Mouse (Mus musculus) thymus, adult 2 months (tissue): Measurements from ENCODE around the gene Unc119b. TPM values are rescaled to one million over a fixed set of nuclear protein-coding genes. Genes with fewer than 3 reads are reported as not detected.
"Not testable (repeated sequence)": the region's sequence is repeated elsewhere in the genome, so short reads cannot be mapped to it uniquely, and the experiment has no call there.

Experiments
- DNase-seq: peaks from one replicate; pipeline ENCODE4 v3.0.0; 2021
- H3K27ac ChIP-seq: fragments of 200-500 bp; 2 replicates; pipeline ENCODE4 v1.5.1; 2012; ENCODE audit warnings: low read length, control low read depth; ENCODE audit not compliant: control insufficient read depth, insufficient read depth
- H3K27me3 ChIP-seq: fragments of 200-500 bp; 2 replicates; pipeline ENCODE4 v1.6.1; 2012; ENCODE audit warnings: mild to moderate bottlenecking, low read length, moderate library complexity, mixed read lengths; ENCODE audit not compliant: control insufficient read depth, insufficient read depth
- H3K36me3 ChIP-seq: fragments of 200-500 bp; 2 replicates; pipeline ENCODE4 v1.6.1; 2012; ENCODE audit warnings: mild to moderate bottlenecking, low read length, moderate library complexity; ENCODE audit not compliant: control insufficient read depth, insufficient read depth
- H3K4me1 ChIP-seq: fragments of 200-500 bp; replicated peaks from 2 replicates; pipeline ENCODE4 v1.6.1; 2012; ENCODE audit warnings: low read length; ENCODE audit not compliant: control insufficient read depth, insufficient read depth
- H3K4me3 ChIP-seq: fragments of 200-500 bp; 2 replicates; pipeline ENCODE4 v1.5.1; 2012; ENCODE audit warnings: mild to moderate bottlenecking, low read length, control low read depth, moderate library complexity; ENCODE audit not compliant: control insufficient read depth, insufficient read depth
- CTCF ChIP-seq: fragments of 200-500 bp; IDR thresholded peaks from 2 replicates; pipeline ENCODE4 v1.5.1; 2012; ENCODE audit warnings: mild to moderate bottlenecking, control low read depth, low read length, moderate library complexity, borderline replicate concordance; ENCODE audit not compliant: control insufficient read depth, poor library complexity, insufficient read depth; ENCODE audit errors: extremely low read depth
- POLR2A ChIP-seq: fragments of 200-500 bp; IDR thresholded peaks from 2 replicates; pipeline ENCODE4 v1.6.1; 2012; ENCODE audit warnings: mild to moderate bottlenecking, low read length, control low read depth, moderate library complexity; ENCODE audit not compliant: control insufficient read depth, poor library complexity, insufficient read depth; ENCODE audit errors: extremely low read depth
- WGBS: fragments of 180-500 bp; shearing (Covaris S2); methylation state at CpG from one replicate; pipeline ENCODE4 v1.1.7; 2018; 5-methylcytosine and 5-hydroxymethylcytosine counted together
- polyA plus RNA-seq: library from polyadenylated mRNA; depleted of rRNA; stranded (reverse); fragments of >200 nt; gene quantifications from 2 replicates; pipeline ENCODE4 v1.2.3, GENCODE M21; 2012

Unc119b gene
- polyA plus RNA-seq, 1 experiment: 67.3 TPM

DNA sequence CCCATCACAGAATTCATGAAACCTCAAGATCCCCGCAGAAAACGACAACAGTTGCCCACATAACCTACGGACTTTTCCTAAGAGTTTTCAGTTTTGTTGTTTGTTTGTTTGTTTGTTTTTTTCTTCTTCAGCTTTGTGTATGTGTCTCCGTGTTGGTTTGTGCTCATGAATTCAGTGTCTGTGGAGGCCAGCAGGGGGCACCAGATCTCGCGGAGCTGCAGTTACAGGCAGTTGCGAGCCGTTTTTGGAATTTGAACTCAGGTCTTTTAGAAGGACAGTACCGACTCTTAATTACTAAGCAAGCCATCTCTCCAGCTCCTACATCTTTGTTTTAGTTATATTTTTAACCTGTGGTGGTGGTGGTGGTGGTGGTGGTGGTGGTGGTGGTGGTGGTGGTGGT lies 30.6 kb upstream of the Unc119b start:
- WGBS: 89% methylated on average over 9 of the region's 9 CpGs
- Histone ChIP-seq H3K36me3 (no peaks in the 10 kb centered on the region), H3K27me3 (no peaks in the 10 kb centered on the region), H3K4me3 (no peak overlapping the region), H3K27ac (no peak overlapping the region), H3K4me1 (peaks cover 32% of the 10 kb centered on the region)
- no peak for TF ChIP-seq POLR2A
- TF ChIP-seq CTCF: 0 out of 2 replicates have a peak, but pooled peaks have one; percentile 40
- DNase-seq: no peak

GRCm38 (mm10) chr5:115164446-115164845 lies 29.7 kb upstream of the Unc119b start:
- H3K27me3 ChIP-seq, H3K4me3 ChIP-seq, H3K36me3 ChIP-seq, H3K27ac ChIP-seq, DNase-seq: not testable (repeated sequence)
- 91% methylated on average over 4 of the region's 4 CpGs for WGBS
- H3K4me1 ChIP-seq: peaks cover 35% of the 10 kb centered on the region

- no peaks in the 10 kb centered on the region for H3K27me3 ChIP-seq
- no peak overlapping the region for H3K27ac ChIP-seq
- H3K4me1 ChIP-seq: peaks cover 43% of the 10 kb centered on the region
- no peak overlapping the region for H3K4me3 ChIP-seq
- peak; percentile 80 for DNase-seq
- TF ChIP-seq POLR2A (no peak), CTCF (peak; percentile 52; the same call in 1 of the 2 replicates)
- no peaks in the 10 kb centered on the region for H3K36me3 ChIP-seq
- WGBS: 78% methylated on average over 8 of the region's 8 CpGs
Observed at GRCm38 (mm10) chr5:115163563-115163962, 28.8 kb upstream of the Unc119b start.

- not testable (repeated sequence) for H3K27me3 ChIP-seq, H3K36me3 ChIP-seq, H3K4me3 ChIP-seq, H3K27ac ChIP-seq, DNase-seq
- H3K4me1 ChIP-seq: peaks cover 33% of the 10 kb centered on the region
- 89% methylated on average over 1 of the region's 1 CpGs for WGBS
Observed at GRCm38 (mm10) chr5:115161940-115162279, 27.1 kb upstream of the Unc119b start.

- no peaks in the 10 kb centered on the region for H3K36me3 ChIP-seq
- DNase-seq: no peak
- 14% methylated on average over 13 of the region's 13 CpGs for WGBS
- H3K4me3 ChIP-seq: no peak overlapping the region
- H3K27ac ChIP-seq: no peak overlapping the region
- no peak for TF ChIP-seq POLR2A
- TF ChIP-seq CTCF: no peak
- H3K27me3 ChIP-seq: no peaks in the 10 kb centered on the region
- H3K4me1 ChIP-seq: peaks cover 30% of the 10 kb centered on the region
Observed at GRCm38 (mm10) chr5:115161064-115161939, 26.5 kb upstream of the Unc119b start.

- WGBS: 15% methylated on average over 6 of the region's 6 CpGs
- H3K4me3 ChIP-seq: no peak overlapping the region
- H3K27me3 ChIP-seq: no peaks in the 10 kb centered on the region
- DNase-seq: no peak
- H3K4me1 ChIP-seq: peaks cover 29% of the 10 kb centered on the region
- TF ChIP-seq CTCF: no peak
- no peak for TF ChIP-seq POLR2A
- peak overlapping the region; percentile 43; the same call in 1 of the 2 replicates for H3K27ac ChIP-seq
- no peaks in the 10 kb centered on the region for H3K36me3 ChIP-seq
Observed at GRCm38 (mm10) chr5:115160655-115161054, 25.9 kb upstream of the Unc119b start.

- Histone ChIP-seq H3K36me3 (no peaks in the 10 kb centered on the region), H3K27ac (no peak overlapping the region; the same call in 1 of the 2 replicates), H3K4me1 (peaks cover 42% of the 10 kb centered on the region), H3K27me3 (no peaks in the 10 kb centered on the region), H3K4me3 (no peak overlapping the region; the same call in 1 of the 2 replicates)
- WGBS: 64% methylated on average over 12 of the region's 12 CpGs
- DNase-seq: no peak
- TF ChIP-seq POLR2A (no peak), CTCF (no peak)
Observed at GRCm38 (mm10) chr5:115159165-115159564, 24.4 kb upstream of the Unc119b start.
